Mouse (Mus musculus) kidney, embryonic 14.5 days (tissue): ENCODE data around the gene Pgm2. TPM values are rescaled to one million over a fixed set of nuclear protein-coding genes. Genes with fewer than 3 reads are reported as not detected.

ENCODE experiments used
- ATAC-seq: fragments of 200-750 bp; cut with Nextera tagmentation; 2 replicates; pipeline ENCODE4 v1.8.0; 2017; ENCODE audit warnings: moderate number of reproducible peaks, mild to moderate bottlenecking, moderate TSS enrichment, moderate library complexity; ENCODE audit not compliant: low FRiP score, low TSS enrichment
- H3K27ac ChIP-seq: fragments of 300-500 bp; sonication (generic); 2 replicates; pipeline ENCODE4 v1.5.1; 2014; ENCODE audit warnings: low read depth, mild to moderate bottlenecking, low read length, moderate library complexity, mixed read lengths
- H3K27me3 ChIP-seq: fragments of 300-500 bp; sonication (generic); 2 replicates; pipeline ENCODE4 v1.6.1; 2014; ENCODE audit warnings: mild to moderate bottlenecking, low read length; ENCODE audit not compliant: control insufficient read depth, insufficient read depth
- H3K36me3 ChIP-seq: fragments of 300-500 bp; sonication (generic); 2 replicates; pipeline ENCODE4 v1.6.1; 2014; ENCODE audit warnings: low read length, mixed read lengths; ENCODE audit not compliant: control insufficient read depth, insufficient read depth
- H3K4me1 ChIP-seq: fragments of 300-500 bp; sonication (generic); 2 replicates; pipeline ENCODE4 v1.6.1; 2014; ENCODE audit warnings: low read length, mixed read lengths; ENCODE audit not compliant: control insufficient read depth, insufficient read depth
- H3K4me2 ChIP-seq: fragments of 300-500 bp; sonication (generic); replicated peaks from 2 replicates; pipeline ENCODE4 v1.6.1; 2014; ENCODE audit warnings: low read depth, mild to moderate bottlenecking, low read length
- H3K4me3 ChIP-seq: fragments of 300-500 bp; sonication (generic); 2 replicates; pipeline ENCODE4 v1.5.1; 2014; ENCODE audit warnings: mild to moderate bottlenecking, low read length
- H3K9ac ChIP-seq: fragments of 300-500 bp; sonication (generic); 2 replicates; pipeline ENCODE4 v1.6.1; 2014; ENCODE audit warnings: low read depth, mild to moderate bottlenecking, low read length, moderate library complexity
- H3K9me3 ChIP-seq: fragments of 300-500 bp; sonication (generic); 2 replicates; pipeline ENCODE4 v1.6.1; 2016; ENCODE audit warnings: low read length; ENCODE audit not compliant: control insufficient read depth
- WGBS: fragments of 180-500 bp; shearing (Covaris S2); extraction: QIAGEN DNeasy Blood & Tissue Kit; methylation state at CpG from one replicate; pipeline ENCODE4 v1.1.7; 2014; 5-methylcytosine and 5-hydroxymethylcytosine counted together
- polyA plus RNA-seq: library from polyadenylated mRNA; unstranded; fragments of >200 nt; fragmentation: Nextera tagmentation; extraction: Ambion mirVana; gene quantifications from 2 replicates; pipeline ENCODE4 v1.2.1, GENCODE M21; 2014

Pgm2 gene
- polyA plus RNA-seq, 1 experiment from 2014 or later: 31.8 TPM

- ATAC-seq: no peak
- Histone ChIP-seq H3K27ac (no peak overlapping the region), H3K27me3 (no peaks in the 10 kb centered on the region), H3K4me2 (no peak overlapping the region), H3K9ac (no peak overlapping the region), H3K36me3 (no peaks in the 10 kb centered on the region), H3K4me1 (no peaks in the 10 kb centered on the region), H3K9me3 (no peaks in the 10 kb centered on the region), H3K4me3 (no peak overlapping the region)
- WGBS: 54% methylated on average over 5 of the region's 5 CpGs
Observed at GRCm38 (mm10) chr5:64144315-64144714, 51.6 kb downstream of the Pgm2 start.

GRCm38 (mm10) chr5:64146384-64147005 is 53.7 kb downstream of the Pgm2 start:
- H3K4me3 ChIP-seq: no peak overlapping the region
- H3K9ac ChIP-seq: no peak overlapping the region
- H3K36me3 ChIP-seq: no peaks in the 10 kb centered on the region
- ATAC-seq: no peak
- H3K27ac ChIP-seq: no peak overlapping the region
- H3K4me1 ChIP-seq: no peaks in the 10 kb centered on the region
- H3K27me3 ChIP-seq: peaks cover 8% of the 10 kb centered on the region; the same call in 1 of the 2 replicates
- no peaks in the 10 kb centered on the region for H3K9me3 ChIP-seq
- H3K4me2 ChIP-seq: no peak overlapping the region
- 76% methylated on average over 10 of the region's 10 CpGs for WGBS

- peaks cover 8% of the 10 kb centered on the region; the same call in 1 of the 2 replicates for H3K27me3 ChIP-seq
- no peak overlapping the region for H3K4me3 ChIP-seq
- peak overlapping the region; percentile 29; the same call in 1 of the 2 replicates for H3K4me2 ChIP-seq
- no peak overlapping the region for H3K27ac ChIP-seq
- H3K36me3 ChIP-seq: no peaks in the 10 kb centered on the region
- whole genome bisulfite sequencing: 19% methylated on average over 17 of the region's 17 CpGs
- no peaks in the 10 kb centered on the region for H3K9me3 ChIP-seq
- H3K9ac ChIP-seq: no peak overlapping the region
- H3K4me1 ChIP-seq: no peaks in the 10 kb centered on the region
- ATAC-seq: no peak
Observed at GRCm38 (mm10) chr5:64149184-64150127, 56.7 kb downstream of the Pgm2 start.

- Histone ChIP-seq H3K36me3 (no peaks in the 10 kb centered on the region), H3K9me3 (no peaks in the 10 kb centered on the region), H3K27ac (no peak overlapping the region), H3K27me3 (peaks cover 12% of the 10 kb centered on the region), H3K9ac (no peak overlapping the region), H3K4me1 (peaks cover 9% of the 10 kb centered on the region), H3K4me2 (no peak overlapping the region), H3K4me3 (no peak overlapping the region)
- ATAC-seq: no peak
- WGBS: 90% methylated on average over 1 of the region's 1 CpGs
Observed at GRCm38 (mm10) chr5:64153319-64153718, 60.6 kb downstream of the Pgm2 start.

GRCm38 (mm10) chr5:64155861-64156550 is 63.3 kb downstream of the Pgm2 start, which contains the start of gene Tbc1d1:
Tbc1d1 (plus strand) TSS chr5:64156305.
- Histone ChIP-seq H3K27me3 (peaks cover 13% of the 10 kb centered on the region), H3K9me3 (no peaks in the 10 kb centered on the region), H3K36me3 (no peaks in the 10 kb centered on the region), H3K9ac (peak within 1 kb of the TSS; percentile 35; the same call in 1 of the 2 replicates), H3K4me2 (peak within 1 kb of the TSS; percentile 42), H3K4me3 (peak within 1 kb of the TSS; percentile 18), H3K27ac (peak within 1 kb of the TSS; percentile 75), H3K4me1 (peaks cover 9% of the 10 kb centered on the region)
- peak; percentile 68; the same call in 1 of the 2 replicates for ATAC-seq
- WGBS: 13% methylated on average over 11 of the region's 11 CpGs

GRCm38 (mm10) chr5:64156579-64156978 is 63.8 kb downstream of the Pgm2 start:
- Histone ChIP-seq H3K27me3 (peaks cover 13% of the 10 kb centered on the region), H3K4me2 (peak overlapping the region; percentile 42), H3K27ac (peak overlapping the region; percentile 75), H3K4me1 (peaks cover 9% of the 10 kb centered on the region), H3K36me3 (no peaks in the 10 kb centered on the region), H3K9me3 (no peaks in the 10 kb centered on the region), H3K4me3 (peak overlapping the region; percentile 18), H3K9ac (peak overlapping the region; percentile 35; the same call in 1 of the 2 replicates)
- no peak for ATAC-seq
- 14% methylated on average over 4 of the region's 4 CpGs for WGBS

GRCm38 (mm10) chr5:64157926-64158325 is 65.2 kb downstream of the Pgm2 start:
- Histone ChIP-seq H3K27ac (no peak overlapping the region), H3K9me3 (no peaks in the 10 kb centered on the region), H3K36me3 (no peaks in the 10 kb centered on the region), H3K4me3 (no peak overlapping the region), H3K4me1 (peaks cover 9% of the 10 kb centered on the region), H3K4me2 (no peak overlapping the region), H3K9ac (no peak overlapping the region), H3K27me3 (peaks cover 13% of the 10 kb centered on the region)
- WGBS: 63% methylated on average over 1 of the region's 1 CpGs
- no peak for ATAC-seq

GRCm38 (mm10) chr5:64158501-64158900 is 65.8 kb downstream of the Pgm2 start:
- peaks cover 9% of the 10 kb centered on the region for H3K4me1 ChIP-seq
- 40% methylated on average over 4 of the region's 4 CpGs for WGBS
- H3K36me3 ChIP-seq: no peaks in the 10 kb centered on the region
- no peak overlapping the region for H3K27ac ChIP-seq
- no peaks in the 10 kb centered on the region for H3K9me3 ChIP-seq
- peaks cover 13% of the 10 kb centered on the region for H3K27me3 ChIP-seq
- H3K9ac ChIP-seq: no peak overlapping the region
- H3K4me3 ChIP-seq: no peak overlapping the region
- ATAC-seq: no peak
- no peak overlapping the region for H3K4me2 ChIP-seq
